Mouse (Mus musculus) naive thymus-derived CD4-positive, alpha-beta T cell, adult 5 months (primary cell): ENCODE data around the gene Diras1. TPM values are rescaled to one million over a fixed set of nuclear protein-coding genes. Genes with fewer than 3 reads are reported as not detected.

ENCODE experiments used
- polyA plus RNA-seq: library from polyadenylated mRNA; unstranded; fragments of 100-300 nt; shearing (Covaris generic); gene quantifications from one replicate; pipeline ENCODE4 v1.2.1, GENCODE M21; 2017

Diras1 gene
- polyA plus RNA-seq = not detected

DNA sequence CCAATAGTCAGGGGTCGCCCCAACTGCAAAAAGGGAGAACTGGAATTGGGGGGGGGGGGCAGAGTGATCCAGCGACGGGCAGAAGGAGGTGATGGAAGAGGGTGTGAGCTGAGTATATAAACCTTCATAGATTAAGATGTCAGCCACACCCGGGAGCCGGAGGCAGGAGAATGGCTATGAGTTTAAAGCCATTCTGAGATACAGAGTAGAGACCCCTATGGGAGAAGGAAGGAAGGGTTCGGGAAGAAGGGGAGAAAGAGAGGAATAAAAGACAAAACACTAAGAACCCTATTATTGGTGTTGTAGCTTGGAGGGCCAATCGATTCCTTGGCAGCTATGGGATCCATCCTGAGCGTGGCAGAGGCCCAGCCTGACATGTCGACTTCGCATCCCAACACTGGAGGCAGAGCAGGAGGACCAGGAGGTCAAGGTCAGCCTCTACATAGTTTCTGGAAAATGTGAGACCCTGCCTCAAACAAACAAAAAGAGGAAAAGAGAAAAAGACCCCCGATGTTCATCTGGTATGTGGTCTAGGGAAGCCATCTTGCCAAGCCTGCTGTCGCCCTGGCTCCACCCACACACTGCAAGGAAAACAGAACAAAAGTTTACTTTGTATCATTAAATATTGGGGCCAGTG lies at the start of gene Diras1:
Diras1 (minus strand) TSS at position 24 of the 637 bp plus-strand sequence.

DNA sequence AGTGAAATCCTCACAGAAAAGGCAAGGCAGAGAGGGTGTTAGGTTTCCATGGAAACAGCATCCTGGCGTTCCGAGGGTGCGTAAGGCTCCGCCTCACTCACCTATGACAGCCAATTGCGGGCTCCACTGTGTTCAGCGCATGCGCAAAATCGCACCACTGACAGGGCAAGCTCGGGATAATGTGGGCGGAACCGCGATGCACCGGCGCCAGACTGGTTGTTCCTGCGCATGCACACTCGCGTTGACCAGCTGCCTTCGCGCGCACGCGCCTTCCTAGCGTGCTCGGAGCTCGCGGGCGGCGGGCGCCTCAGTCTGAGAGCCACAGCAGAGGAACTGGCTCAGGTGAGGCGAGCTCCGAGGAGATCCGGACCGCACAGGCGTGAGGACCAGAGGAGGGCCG lies 44.4 kb upstream of the Diras1 start, which contains the start of gene Thop1:
Thop1 (plus strand) TSS at position 200 of the 400 bp plus-strand sequence.

GRCm38 (mm10) chr10:81059603-81060543 lies 34.4 kb upstream of the Diras1 start, which contains the start of gene Sgta:
Gene Sgta (minus strand): TSS chr10:81060181.

GRCm38 (mm10) chr10:81036988-81037580 lies 11.6 kb upstream of the Diras1 start, which contains the start of gene Slc39a3:
Gene Slc39a3 (minus strand): TSS chr10:81037426.

GRCm38 (mm10) chr10:81014393-81015384 lies 10.8 kb downstream of the Diras1 start, which contains the start of gene Gng7:
Gene Gng7 (minus strand): TSS chr10:81014945.

Other genes with a start within 250 kb of the Diras1 start
- 65.0 TPM for gene Sf3a2, start 227.5 kb downstream of the Diras1 start, polyA plus RNA-seq
- 196 TPM for gene Plekhj1, start 227.0 kb downstream of the Diras1 start, polyA plus RNA-seq
- not detected for gene Amh, start 220.4 kb downstream of the Diras1 start, polyA plus RNA-seq
- gene Jsrp1, start 212.2 kb downstream of the Diras1 start, polyA plus RNA-seq = not detected
- gene Oaz1, start 199.0 kb downstream of the Diras1 start, polyA plus RNA-seq = 2,215 TPM
- not detected for gene Lingo3, start 181.6 kb downstream of the Diras1 start, polyA plus RNA-seq
- gene Lsm7, start 170.5 kb downstream of the Diras1 start, polyA plus RNA-seq = 91.1 TPM
- 19.0 TPM for gene Sppl2b, start 170.4 kb downstream of the Diras1 start, polyA plus RNA-seq
- gene Tmprss9, start 153.8 kb downstream of the Diras1 start, polyA plus RNA-seq = not detected
- 150 TPM for gene Timm13, start 124.7 kb downstream of the Diras1 start, polyA plus RNA-seq
- gene Lmnb2, start 107.4 kb downstream of the Diras1 start, polyA plus RNA-seq = 14.8 TPM
- 43.3 TPM for gene Gadd45b, start 95.6 kb downstream of the Diras1 start, polyA plus RNA-seq
- not detected for gene Gng7, start 10.7 kb downstream of the Diras1 start, polyA plus RNA-seq
- 14.7 TPM for gene Slc39a3, start 11.8 kb upstream of the Diras1 start, polyA plus RNA-seq
- gene Sgta, start 34.5 kb upstream of the Diras1 start, polyA plus RNA-seq = 68.7 TPM
- 6.5 TPM for gene Thop1, start 44.4 kb upstream of the Diras1 start, polyA plus RNA-seq
- gene Creb3l3, start 73.2 kb upstream of the Diras1 start, polyA plus RNA-seq = not detected
- gene Map2k2, start 80.3 kb upstream of the Diras1 start, polyA plus RNA-seq = 160 TPM
- 68.2 TPM for gene Zbtb7a, start 109.6 kb upstream of the Diras1 start, polyA plus RNA-seq
- 41.3 TPM for gene Pias4, start 142.3 kb upstream of the Diras1 start, polyA plus RNA-seq
- gene Eef2, start 151.0 kb upstream of the Diras1 start, polyA plus RNA-seq = 1,105 TPM
- 83.9 TPM for gene Dapk3, start 157.3 kb upstream of the Diras1 start, polyA plus RNA-seq
- gene 4930442H23Rik, start 158.2 kb upstream of the Diras1 start, polyA plus RNA-seq = 0.39 TPM
- not detected for gene Nmrk2, start 176.4 kb upstream of the Diras1 start, polyA plus RNA-seq
- gene Atcay, start 205.2 kb upstream of the Diras1 start, polyA plus RNA-seq = 0.21 TPM
- gene Zfr2, start 207.5 kb upstream of the Diras1 start, polyA plus RNA-seq = 4.1 TPM
- 35.8 TPM for gene Matk, start 227.3 kb upstream of the Diras1 start, polyA plus RNA-seq
- 119 TPM for gene Mrpl54, start 241.3 kb upstream of the Diras1 start, polyA plus RNA-seq
- 42.8 TPM for gene Apba3, start 241.3 kb upstream of the Diras1 start, polyA plus RNA-seq